Mouse (Mus musculus) testis, postnatal 10 days (tissue): Measurements from ENCODE around the gene Prox2.
"Not testable (repeated sequence)": the region's sequence is repeated elsewhere in the genome, so short reads cannot be mapped to it uniquely, and the experiment has no call there.

Experiments
- DNase-seq: peaks from one replicate; pipeline ENCODE4 v3.0.0; 2021; ENCODE audit warnings: low spot score

Gene Prox2

DNA sequence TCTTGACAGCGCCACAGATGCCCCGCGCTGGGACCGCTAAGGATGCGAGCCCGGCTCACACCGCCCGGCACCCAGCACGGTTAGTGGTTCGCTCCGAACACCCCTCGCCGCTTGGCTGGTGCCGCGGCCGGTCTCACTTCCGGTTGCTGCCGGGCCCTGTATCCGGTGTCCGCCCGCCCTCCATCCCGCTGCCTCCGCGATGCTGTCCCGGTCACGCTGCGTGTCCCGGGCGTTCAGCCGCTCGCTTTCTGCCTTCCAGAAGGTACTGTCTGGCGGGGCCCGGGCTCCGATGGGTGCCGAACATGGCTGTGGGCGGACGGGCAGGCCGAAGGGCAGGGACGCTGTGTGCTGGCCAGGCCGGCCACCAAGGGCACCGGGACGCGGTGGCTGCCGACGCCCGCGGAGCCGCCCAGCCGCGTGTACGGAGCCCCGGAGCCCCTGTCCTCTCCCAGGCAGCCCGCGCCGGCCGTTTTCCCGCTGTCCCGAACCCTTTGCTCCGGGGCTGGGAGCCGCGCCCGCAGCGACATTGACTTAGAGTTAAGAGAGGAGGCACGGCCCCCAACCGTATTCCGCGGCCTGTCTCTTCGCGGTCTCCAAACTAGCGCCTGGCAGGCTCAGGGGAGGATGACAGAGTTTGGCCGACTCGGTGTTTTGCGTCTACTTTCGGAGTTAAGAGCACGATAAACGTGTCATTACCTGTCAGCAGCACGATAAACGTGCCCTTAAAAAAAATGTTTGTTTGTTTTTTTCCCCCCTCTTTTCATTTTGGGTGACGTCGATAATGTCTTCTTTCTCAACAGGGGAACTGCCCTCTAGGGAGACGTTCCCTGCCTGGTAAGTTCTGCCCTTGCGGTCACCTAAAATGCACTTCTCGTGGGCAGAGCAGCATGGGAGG lies at the start of gene Prox2, which contains the start of gene Dlst:
Gene Prox2 (minus strand): TSS at position 62 of the 895 bp plus-strand sequence.
Gene Dlst (plus strand): TSS at position 136 of the 895 bp plus-strand sequence.
- DNase-seq: peak; percentile 91

DNA sequence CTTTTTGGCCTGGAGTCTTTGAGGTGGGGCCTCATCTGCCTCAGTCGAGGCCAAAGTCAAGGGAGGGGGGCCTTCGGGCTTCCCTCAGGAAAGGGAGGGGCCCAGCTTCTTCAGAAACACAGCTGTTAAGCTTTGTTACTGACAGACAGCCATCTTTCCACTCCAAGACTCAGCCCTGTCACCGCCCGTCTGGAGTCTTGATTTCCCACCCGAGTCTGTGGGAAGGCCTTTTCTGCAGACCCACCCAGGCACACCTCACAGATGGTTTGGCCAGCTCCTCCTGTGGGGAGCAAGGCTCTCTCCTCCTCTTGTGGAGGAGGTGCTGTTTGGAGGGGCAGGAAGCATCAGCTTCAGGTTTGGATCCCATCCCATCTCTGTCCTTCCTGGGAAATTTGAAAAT lies 49.0 kb upstream of the Prox2 start:
- no peak for DNase-seq

DNA sequence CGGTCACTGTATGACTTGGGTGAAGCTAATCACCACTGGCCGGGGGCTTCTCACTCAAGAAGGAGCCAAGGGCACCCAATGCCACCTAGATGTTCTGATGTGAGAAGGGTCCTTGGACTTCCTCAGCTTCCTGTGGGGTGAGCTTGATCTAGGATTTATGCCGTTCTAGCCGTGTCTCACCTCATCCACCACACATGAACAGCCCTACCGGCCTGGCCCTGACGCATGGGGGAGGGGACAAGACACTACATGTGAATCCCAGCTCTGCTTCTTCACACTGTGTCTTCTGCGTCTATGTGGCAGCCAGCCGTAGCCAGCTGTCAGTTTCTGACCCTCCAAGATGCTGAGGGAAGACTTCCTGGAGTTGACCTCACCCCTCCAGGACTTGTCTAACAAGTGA lies 48.2 kb upstream of the Prox2 start:
- DNase-seq: no peak

DNA sequence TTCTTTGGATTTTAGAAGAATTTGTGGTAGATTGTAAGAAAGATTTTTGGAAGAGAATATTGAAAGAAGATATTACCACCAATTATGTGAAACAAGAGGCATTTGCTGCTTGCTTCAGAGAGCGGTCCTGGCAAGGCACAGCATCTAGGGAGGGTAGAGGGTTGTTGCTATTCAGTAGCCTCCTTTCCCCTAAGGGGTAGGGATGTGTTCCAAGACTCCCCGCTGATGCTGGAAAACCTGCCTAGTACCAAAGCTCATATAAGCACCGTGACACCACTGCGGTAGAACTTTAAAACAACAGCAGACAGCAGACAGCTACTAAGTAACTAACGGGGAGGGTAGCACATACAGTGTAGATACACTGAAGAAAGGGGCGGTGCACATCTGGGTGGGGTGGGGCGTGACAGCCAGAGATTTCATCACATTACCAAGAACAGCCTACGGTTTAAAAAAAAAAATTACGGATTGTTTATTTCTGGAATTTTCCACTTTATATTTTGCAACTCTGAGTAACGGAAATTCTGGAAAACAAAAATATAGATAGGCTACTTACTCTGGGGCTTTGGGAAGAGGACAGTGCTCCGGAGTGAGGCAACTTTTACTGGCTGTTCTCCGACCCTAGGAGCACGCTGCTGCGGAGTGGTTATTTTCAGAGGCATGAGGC lies 47.4 kb upstream of the Prox2 start:
- no peak for DNase-seq

DNA sequence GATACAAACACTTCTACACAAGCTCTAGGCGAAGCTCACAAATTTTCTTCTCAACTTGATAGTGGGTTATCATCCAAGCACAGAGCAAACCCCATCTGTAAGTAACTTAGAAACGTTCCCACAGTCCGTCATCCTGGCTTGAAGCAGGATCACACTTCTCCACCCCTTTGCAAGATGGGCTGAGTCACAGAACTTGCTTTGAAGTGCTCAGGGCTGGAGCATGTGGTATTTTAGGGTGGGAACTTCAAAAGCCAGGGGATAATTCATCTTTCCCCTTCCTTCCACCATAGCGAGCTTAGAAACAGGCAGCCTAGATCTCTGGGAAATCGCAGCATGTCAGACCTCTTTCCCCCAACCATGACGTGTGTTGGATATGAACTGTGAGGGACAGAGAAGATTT lies 45.8 kb upstream of the Prox2 start:
- DNase-seq: no peak

DNA sequence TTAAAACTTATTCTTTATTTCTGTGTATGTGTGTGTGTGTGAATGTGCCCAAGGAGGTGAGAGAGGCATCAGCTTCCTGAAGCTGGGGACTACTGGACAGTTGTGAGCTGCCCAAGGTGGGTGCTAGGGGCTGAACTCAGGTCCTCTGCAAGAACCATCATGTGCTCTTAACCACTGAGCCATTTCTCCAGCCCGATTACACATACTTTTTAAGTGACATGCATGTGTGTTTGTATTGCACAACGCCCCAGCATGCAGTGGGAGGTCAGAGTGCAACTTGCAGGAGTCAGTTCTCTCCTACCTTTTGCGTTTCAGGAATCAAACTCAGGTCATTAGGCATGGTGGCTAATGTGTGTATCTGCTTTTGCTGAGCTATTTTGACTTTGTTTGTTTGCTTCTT lies 42.5 kb upstream of the Prox2 start:
- no peak for DNase-seq

DNA sequence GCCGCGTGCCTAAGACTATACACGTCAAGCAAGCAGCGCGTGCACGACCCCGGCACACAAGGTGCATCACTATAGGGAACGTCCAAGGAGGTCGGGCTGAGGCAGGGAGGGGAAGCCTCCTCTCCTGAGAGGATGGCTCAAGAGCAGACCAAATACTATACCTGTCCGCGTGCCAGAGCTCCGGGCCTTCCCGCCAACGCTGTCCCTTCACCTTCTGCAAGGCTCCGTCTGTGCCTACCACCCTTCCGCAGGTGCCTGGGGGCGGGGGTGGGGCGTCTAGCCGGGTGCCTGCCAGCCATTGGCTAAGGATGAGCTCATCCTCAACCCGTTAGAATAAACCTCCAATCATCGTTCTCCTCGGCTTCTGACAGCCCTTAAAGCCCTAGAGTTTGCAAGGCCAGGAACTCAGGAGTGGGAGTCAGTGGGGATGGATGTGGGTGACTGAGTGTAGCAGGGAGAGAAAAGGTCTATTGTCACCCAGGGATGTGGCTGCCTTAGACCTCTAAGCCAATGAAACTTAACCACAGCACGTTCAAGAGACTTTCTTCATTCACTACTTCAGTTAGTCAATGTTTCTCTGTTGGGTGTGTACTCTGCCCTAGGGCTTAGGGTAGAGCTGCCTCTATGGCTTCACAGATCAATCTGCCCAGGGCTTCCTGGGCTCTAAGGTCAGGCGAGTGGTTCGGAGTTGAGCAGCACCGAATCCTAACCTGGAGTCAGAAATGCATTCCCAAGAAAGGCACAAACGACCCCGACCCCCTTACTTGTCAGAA lies 40.6 kb upstream of the Prox2 start, which contains the start of gene Rps6kl1:
Gene Rps6kl1 (minus strand): TSS at position 263 of the 773 bp plus-strand sequence.
- no peak for DNase-seq

DNA sequence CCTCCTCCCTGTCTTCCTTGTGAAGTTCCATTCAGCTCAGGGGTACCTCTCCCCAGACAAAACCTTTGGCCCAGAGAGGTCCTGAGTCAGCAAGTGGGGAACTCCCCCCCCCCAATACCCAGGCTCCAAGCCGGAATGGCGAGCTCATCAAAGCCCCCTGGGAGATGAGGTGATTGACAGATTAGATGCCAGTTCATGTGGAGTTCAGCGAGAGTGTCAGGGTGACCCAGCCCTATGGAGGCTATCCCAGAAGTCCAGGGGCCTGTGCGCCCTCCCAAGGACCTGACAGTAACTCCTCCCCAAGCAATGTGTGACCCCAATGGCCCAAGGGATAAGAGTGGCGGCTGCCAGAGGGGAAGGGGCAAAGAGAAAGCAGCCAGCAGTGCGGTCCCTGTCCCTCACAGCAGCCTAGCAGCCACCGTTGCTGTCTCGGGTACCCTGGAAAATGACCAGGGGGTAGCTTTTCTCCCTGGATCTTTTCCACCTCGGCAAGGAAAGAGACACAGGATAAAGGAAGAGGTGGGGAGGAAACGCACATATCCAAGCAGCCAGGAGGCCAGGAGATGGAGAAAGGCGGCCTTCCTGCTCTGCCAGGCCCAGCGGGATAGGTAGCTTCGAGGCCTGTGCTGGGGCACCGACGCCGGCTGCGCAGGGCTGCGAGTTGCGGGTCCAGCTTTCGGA lies 39.9 kb upstream of the Prox2 start:
- DNase-seq: no peak

DNA sequence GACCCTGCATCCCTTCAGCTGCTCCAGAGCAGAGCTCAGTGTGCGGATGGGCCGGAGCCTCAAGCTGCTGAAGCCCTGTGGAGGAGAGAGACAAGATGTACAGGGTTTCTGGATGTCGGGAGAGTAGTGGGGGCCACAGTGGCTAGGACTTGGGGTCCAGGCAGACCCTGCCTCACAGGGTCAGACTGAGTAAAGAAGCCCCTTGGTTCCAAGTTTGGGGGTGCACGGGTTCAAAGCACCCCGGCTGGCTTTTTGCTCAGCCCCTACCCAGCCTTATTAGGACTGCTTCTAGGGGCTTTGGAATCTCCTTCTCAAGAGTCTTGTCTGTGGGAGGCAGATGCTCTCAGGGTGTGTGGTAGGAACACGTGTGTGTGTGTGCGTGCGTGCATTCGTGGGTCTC lies 36.3 kb upstream of the Prox2 start:
- DNase-seq: no peak

DNA sequence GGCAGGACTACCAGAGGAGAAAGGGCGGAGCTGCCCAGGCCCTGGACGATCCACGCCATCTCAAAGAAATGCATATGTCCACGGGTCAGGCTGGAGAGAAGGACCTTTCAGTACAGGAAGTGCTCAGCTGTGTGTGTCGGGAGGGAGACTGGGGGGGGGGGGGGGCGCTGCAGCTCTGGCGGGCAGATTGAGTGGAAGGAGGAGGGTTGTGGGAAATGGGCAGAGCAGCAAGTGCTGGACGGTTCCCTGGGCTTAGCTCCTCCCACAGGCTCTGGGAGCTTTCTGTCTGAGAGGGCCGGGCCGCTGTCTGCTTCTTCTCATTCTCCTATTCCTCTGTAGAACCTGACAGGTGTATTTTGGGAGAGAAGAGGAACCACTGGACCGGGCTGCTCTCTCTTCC lies 35.8 kb upstream of the Prox2 start:
- DNase-seq: no peak

DNA sequence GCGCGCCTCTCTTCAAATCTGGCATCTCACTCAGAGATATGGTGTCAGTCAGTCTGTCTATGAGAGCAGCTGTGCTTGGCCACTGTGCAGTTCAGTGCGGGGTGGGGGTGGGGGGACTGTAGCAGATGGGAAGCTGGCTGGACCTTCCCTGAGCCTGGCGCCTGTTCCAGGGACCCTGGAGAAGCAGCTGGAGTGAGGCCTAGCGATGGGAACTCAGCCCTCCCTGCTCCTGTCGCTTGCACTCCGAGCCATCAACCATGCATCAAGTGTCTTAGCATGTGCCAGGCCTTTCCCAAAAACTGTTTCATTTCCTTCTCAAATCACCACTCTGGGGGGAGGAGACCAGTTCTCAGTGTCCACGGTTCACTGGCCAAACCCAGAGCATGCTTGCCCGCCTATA lies 35.1 kb upstream of the Prox2 start:
- no peak for DNase-seq

DNA sequence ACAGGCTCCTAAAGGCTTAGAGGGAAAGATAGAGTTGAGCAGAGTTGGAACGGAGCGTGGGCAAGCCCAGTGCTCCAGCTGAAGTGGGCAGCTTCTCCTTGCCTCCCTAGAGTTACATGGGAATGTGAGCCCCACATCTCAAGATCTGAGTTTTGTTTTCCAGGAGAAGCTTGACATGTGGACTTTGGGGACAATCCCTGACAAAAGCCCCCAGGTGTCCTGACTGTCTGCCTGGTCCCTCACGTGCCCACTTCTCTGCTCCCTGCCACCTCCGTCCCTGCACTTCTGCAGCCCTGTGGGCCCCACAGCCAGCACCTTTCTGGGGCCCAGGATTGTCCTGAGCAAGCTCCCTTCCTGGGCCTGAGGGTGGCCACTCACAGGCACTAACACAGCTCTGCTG lies 34.3 kb upstream of the Prox2 start:
- DNase-seq: no peak

DNA sequence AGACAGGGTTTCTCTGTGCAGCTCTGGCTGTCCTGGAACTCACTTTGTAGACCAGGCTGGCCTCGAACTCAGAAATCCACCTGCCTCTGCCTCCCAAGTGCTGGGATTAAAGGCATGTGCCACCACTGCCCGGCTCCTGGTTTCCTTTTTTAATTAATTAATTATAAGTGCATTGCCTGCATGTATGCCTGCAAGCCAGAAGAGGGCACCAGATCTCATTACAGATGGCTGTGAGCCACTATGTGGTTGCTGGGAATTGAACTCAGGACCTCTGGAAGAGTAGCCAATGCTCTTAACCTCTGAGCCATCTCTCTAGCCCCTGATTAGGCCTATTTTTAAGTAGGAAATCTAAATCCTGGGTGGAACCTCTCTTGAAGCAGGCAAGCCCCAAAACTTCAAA lies 33.7 kb upstream of the Prox2 start:
- not testable (repeated sequence) for DNase-seq

DNA sequence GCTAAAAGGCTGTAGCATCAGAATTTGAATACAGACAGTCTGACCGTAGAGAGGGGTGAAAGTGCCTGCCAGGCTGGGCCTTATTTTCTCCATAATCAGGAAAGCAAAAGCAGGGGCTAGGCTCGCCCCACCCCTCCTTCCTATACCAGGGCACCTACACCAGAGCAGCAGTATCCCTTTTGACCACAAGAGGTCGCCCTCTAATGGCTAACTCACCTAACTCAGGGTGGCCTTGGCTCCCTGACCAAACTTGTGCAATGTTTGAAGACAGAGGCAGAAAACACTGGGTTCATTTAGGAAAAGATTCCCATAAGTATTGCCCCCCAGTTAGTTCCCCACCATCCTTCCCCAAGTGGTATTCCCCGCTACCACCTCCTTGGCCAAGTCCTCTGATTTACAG lies 32.2 kb upstream of the Prox2 start:
- peak; percentile 93 for DNase-seq

DNA sequence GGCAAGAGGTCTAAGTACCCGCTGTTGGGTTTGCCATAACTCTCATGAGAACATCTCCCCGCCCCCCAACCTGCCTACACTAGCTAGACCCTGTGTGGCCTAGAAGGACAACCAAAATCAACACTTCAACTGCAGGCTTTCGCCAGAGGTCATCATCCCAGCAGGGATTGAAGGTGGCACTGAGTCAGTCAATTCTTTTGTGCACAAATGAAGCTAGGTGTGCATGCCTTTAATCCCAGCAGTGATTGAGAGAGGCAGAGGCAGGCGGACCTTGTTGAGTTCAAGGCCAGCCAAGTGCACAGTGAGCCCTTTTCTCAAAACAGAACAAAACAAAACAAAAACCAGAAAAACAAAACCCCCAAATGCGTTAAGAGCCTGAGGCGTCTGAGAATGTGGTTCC lies 30.5 kb upstream of the Prox2 start:
- DNase-seq: no peak

DNA sequence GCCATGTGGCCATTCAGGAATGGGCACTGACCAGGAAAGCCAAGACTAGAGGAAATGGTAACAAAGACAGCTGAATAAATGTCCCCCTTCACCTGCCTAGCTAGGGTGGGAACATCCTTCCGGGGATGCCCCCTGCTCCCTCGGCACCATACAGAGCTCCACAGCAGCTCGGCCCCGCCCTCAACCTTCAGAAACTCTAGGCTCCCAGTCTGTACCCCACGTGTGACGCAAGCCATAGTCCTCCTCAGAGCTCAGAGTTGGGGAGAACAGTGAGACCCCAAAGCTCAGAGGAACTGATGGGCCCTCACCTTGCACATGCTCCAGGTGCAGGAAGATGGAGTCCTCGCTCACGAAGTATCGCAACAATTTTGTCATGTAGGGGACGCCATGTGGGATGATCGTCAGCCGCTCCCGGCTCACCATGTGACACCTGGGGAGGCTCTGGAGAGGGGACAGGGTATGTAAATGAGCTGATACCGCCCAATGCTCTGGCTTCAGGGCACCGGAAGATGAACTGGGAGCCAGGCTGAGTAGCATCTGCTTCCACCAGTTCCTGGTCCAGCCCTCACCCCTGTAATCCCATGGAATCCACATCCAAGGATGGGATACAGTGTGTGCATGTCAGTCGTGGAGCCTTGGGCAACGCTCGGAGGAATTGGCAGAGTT lies 29.6 kb upstream of the Prox2 start:
- DNase-seq: no peak

DNA sequence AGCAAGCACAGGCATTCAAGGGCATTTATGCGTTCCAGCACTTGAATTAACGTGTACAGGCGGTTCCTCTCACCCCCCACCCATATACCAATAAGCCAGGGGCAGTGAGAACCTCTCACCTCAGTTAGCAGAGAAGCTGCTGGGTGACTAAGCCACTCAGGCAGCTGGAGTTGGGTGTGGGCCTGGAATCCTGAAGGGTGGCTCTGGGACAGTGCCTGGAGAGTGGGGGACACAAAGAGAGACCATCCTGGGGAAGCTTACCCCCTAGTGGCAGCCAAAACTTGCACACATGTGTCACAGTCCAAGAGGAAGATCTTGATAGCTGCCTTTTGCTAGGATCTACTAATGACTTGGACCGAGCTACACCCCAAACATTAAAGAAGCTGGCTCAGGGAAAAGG lies 26.1 kb upstream of the Prox2 start:
- DNase-seq: peak; percentile 38

DNA sequence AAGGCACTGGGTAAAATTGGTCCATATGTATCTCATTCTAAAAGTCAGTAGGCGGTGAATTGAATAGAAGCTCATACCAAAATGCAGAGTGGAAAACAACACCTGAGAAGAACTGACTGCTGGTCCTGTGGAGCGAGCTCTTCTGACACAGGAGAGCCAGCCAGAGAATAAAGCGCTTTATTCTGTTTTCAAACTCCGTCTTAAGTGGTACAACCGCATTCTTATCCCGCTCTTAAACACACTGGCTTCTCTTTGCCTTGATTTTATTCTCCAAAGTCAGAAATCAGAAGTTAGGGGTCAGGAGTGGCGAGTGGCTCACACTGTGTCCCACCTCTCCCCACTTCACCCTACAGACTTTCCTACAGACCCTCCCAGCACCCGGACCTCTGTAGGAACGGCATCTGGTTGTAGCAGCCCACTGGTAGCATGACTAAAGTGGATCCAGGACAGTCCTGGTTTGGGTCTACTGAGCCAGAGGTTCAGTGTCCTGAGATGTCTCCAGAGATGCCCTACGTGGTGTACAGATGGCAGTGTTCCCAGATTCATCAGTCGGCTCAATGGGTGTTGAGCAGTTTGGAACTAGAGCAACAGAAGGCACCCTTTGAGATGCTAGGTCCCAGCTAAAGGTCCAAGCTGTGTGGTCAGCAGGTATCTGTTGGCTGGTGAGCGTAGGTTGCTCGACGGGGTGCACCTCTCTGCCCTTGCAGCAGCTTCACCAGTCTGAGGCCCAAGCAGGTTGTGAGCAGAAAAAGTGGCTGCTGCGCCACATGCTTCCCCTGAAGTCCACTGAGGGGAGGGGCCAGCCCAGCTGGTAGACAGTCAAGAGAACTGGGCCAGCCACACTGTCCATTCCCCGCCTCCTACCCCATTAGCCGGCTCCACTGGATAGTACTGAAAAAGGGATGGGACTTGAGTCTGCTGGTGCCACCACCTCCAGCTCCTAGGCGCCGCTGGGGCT lies 25.2 kb upstream of the Prox2 start:
- peak; percentile 46 for DNase-seq

DNA sequence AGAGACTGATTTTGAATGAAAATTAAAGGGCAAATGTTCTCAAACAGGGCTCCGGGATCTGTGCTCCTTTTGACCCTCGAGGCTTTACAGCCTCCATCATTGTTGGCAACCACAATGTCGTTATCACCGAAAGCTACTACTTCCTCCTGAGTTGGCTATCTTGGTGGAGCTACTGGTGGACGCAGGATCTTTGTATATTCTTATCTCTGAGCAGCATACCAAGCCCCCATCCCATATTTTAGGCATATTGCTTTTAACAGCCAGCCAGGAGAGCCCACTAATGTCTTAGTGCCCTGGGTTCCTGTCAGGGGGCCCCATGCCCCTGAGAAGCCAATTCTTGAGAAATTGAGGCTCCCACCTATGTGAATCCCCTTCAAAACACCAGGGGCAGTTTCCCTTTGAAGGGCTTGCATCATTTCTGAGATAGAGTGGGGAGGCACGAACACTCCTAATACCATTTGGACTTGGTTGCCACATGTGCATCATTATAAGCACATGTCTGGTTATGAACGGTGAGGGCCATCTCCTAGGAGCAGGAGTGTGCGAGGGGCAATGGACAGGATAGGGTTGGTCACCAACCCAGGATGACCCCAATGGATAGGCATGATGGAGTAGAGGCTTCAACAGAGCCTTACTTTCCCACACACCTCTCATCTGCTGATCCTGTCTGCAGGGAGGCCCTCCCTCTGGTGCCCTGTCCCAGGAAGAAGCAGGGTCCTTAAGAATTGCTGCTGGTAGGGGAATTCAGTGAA lies 23.7 kb upstream of the Prox2 start:
- DNase-seq: no peak

DNA sequence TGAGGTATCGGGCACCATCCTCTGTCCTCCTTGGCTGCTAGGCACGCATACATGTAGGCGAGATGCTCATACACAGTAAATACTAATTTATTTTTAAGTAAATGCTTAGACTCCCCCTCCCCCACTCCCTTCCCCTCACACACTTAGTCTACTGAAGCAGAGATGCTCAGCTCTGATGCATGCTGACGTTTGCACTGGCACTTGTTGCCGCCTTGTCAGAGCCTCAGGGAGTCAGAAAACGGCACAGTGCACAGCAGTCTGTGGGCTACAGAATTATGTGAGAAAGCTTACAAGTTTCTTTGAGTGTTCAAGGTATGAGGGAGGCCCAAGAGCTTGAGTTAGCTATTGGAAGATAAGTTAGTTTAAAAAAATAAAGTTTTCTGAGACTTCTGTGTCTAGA lies 20.8 kb upstream of the Prox2 start:
- peak; percentile 23 for DNase-seq
